Mouse (Mus musculus) C3H10T1/2 (cell line): Measurements from ENCODE around the gene Tmem38b. TPM values are rescaled to one million over a fixed set of nuclear protein-coding genes. Genes with fewer than 3 reads are reported as not detected.

ENCODE experiments used
- polyA plus RNA-seq, 2 experiments: library from polyadenylated mRNA; unstranded; fragments of >200 nt; fragmentation: generic; extraction: Trizol; gene quantifications; one replicate each; pipeline ENCODE4 v1.2.1; 2012; ENCODE audit warnings: missing spikeins in 2 of 2

Gene Tmem38b
- polyA plus RNA-seq, result 1 to 10 TPM in 1 of 2 experiments, under 1 TPM in 1; 0.35 to 3.4 TPM

GRCm38 (mm10) chr4:53825821-53826605 is at the start of gene Tmem38b:
TSS of gene Tmem38b (plus strand) at chr4:53826045.

Other genes with a start within 250 kb of the Tmem38b start
- gene Fsd1l, start 194.6 kb upstream of the Tmem38b start, polyA plus RNA-seq, result under 1 TPM; 0.05 to 0.40 TPM
- 1 to 10 TPM in 1 of 2 experiments, under 1 TPM in 1; 0.21 to 2.1 TPM for gene Fktn, start 112.0 kb upstream of the Tmem38b start, polyA plus RNA-seq
- not detected for gene Tal2, start 46.3 kb upstream of the Tmem38b start, polyA plus RNA-seq